Mouse (Mus musculus) ES-Bruce4 (cell line): ENCODE data around the gene Btbd10. TPM values are rescaled to one million over a fixed set of nuclear protein-coding genes. Genes with fewer than 3 reads are reported as not detected.

Source experiments
- H3K27ac ChIP-seq: 2 replicates; pipeline ENCODE4 v1.5.1; 2012; ENCODE audit warnings: low read length, inconsistent platforms; ENCODE audit not compliant: insufficient read depth
- H3K27me3 ChIP-seq: 2 replicates; pipeline ENCODE4 v1.6.1; 2012; ENCODE audit warnings: mild to moderate bottlenecking, low read length, inconsistent platforms; ENCODE audit not compliant: control insufficient read depth, poor library complexity, insufficient read depth, severe bottlenecking
- H3K36me3 ChIP-seq: 2 replicates; pipeline ENCODE4 v1.6.1; 2012; ENCODE audit warnings: inconsistent platforms, mild to moderate bottlenecking, low read length, moderate library complexity; ENCODE audit not compliant: control insufficient read depth, poor library complexity, insufficient read depth, severe bottlenecking
- H3K4me1 ChIP-seq: one replicate; pipeline ENCODE4 v1.8.1; 2011; ENCODE audit warnings: low read length; ENCODE audit not compliant: control insufficient read depth, insufficient read depth
- H3K4me3 ChIP-seq: 2 replicates; pipeline ENCODE4 v1.5.1; 2011; ENCODE audit warnings: low read depth, mild to moderate bottlenecking, low read length
- H3K9ac ChIP-seq: 2 replicates; pipeline ENCODE4 v1.6.1; 2012; ENCODE audit warnings: low read depth, mild to moderate bottlenecking, inconsistent platforms; ENCODE audit not compliant: poor library complexity, severe bottlenecking
- H3K9me3 ChIP-seq: replicated peaks from 2 replicates; pipeline ENCODE4 v1.6.1; 2012; ENCODE audit warnings: mild to moderate bottlenecking, low read length, inconsistent platforms; ENCODE audit not compliant: control insufficient read depth, poor library complexity, insufficient read depth, severe bottlenecking
- CTCF ChIP-seq: IDR thresholded peaks from one replicate; pipeline ENCODE4 v1.8.1; 2011; ENCODE audit warnings: low read depth, low read length
- EP300 ChIP-seq: IDR thresholded peaks from 2 replicates; pipeline ENCODE4 v1.6.1; 2011; ENCODE audit warnings: low read depth, low read length; ENCODE audit not compliant: insufficient read depth
- POLR2A ChIP-seq: IDR thresholded peaks from one replicate; pipeline ENCODE4 v1.8.1; 2011; ENCODE audit warnings: low read length; ENCODE audit not compliant: insufficient read depth
- polyA plus RNA-seq: library from polyadenylated mRNA; stranded (reverse); fragments of >200 nt; gene quantifications from 2 replicates; pipeline ENCODE4 v1.2.4, GENCODE M21; 2011; ENCODE audit warnings: low read depth; ENCODE audit not compliant: missing spikeins, insufficient read depth, insufficient read length

Btbd10 gene
- polyA plus RNA-seq, 1 experiment, result 31.4 TPM

DNA sequence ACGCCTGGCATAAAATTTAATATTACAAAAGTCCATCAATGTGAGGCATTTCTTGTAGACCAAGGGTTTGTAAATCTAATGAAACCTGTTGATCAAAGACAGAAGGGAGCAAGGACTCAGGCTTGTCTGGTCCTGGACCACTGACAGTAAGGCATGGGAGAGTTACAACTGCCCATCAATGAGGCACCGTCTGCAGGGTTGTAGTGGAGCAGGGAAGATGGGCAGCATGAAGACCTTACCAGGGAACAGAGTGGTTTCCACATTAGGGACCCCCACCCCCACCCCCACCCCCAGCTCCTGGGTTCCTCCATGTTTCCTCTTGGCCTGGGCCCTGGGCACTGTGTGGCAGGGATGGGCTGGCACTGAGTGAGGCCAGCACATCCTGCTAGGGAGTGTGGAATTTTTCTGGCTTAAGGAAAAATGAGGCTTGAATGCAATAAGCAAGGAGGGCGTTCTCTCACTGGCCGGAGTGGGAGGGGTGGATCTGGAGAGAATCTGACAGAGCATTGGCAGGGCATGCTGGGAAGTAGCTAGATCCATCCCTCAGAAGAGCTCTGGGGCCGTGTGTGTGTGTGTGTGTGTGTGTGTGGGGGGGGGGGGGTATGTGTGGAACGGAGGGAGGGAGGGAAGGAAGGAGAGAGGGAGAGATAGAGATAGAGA is 96.7 kb downstream of the Btbd10 start:
- Histone ChIP-seq H3K27ac (no peak overlapping the region), H3K36me3 (no peaks in the 10 kb centered on the region)
- no peak for TF ChIP-seq EP300
- TF ChIP-seq CTCF, result no peak
- no peak for TF ChIP-seq POLR2A

DNA sequence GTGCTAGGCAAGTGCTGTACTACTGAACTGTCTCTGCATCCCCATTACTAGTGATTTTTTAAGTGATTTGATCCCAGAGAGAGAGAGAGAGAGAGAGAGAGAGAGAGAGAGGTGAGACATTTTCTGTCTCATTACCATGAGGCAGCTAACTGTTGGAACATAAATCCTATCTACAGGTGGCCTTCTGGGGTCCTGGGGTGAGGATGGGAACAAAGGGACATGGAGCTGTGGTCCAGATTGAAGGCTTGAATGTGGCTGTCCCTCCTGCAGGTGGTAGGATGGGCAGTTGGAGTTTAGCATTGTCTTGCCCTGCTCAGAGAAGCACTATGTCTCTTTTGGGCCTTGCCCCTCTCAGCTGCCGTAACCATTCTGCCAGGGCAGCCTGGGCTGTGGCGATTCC is 98.2 kb downstream of the Btbd10 start:
- H3K4me3 ChIP-seq, result no peak overlapping the region
- no peak overlapping the region for H3K9ac ChIP-seq
- no peak for TF ChIP-seq CTCF
- TF ChIP-seq EP300, result no peak
- no peak for TF ChIP-seq POLR2A
- no peak overlapping the region for H3K27ac ChIP-seq
- no peaks in the 10 kb centered on the region for H3K27me3 ChIP-seq
- H3K36me3 ChIP-seq, result no peaks in the 10 kb centered on the region
- H3K4me1 ChIP-seq, result no peaks in the 10 kb centered on the region
- no peaks in the 10 kb centered on the region for H3K9me3 ChIP-seq

More for the DNA sequence above, 96.7 kb downstream of the Btbd10 start:
- Histone ChIP-seq H3K9me3 (no peaks in the 10 kb centered on the region), H3K27me3 (no peaks in the 10 kb centered on the region), H3K9ac (no peak overlapping the region), H3K4me1 (no peaks in the 10 kb centered on the region), H3K4me3 (no peak overlapping the region)

DNA sequence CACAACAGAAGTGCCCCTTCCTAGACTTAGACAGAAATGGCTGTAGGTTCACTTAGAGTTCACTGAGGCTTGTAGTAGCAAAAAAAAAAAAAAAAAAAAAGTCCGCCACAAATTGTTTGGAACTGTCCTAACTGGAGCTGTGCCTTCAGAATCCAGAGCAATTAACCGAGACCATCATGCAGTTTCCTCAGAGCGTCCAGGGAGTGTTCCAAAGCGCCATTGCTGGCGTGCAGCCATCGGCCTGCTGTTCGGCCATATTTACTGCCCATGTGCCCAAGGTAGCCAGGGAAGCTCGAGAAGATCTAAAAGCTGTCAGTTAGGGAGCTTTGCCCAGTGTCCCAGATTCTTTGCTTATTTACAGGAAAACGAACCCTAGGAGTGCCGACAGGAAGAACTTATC is 98.6 kb downstream of the Btbd10 start:
- no peaks in the 10 kb centered on the region for H3K27me3 ChIP-seq
- TF ChIP-seq POLR2A (no peak), CTCF (no peak), EP300 (no peak)
- H3K4me3 ChIP-seq, result no peak overlapping the region
- H3K27ac ChIP-seq, result no peak overlapping the region
- H3K36me3 ChIP-seq, result no peaks in the 10 kb centered on the region
- H3K4me1 ChIP-seq, result no peaks in the 10 kb centered on the region
- H3K9ac ChIP-seq, result no peak overlapping the region
- H3K9me3 ChIP-seq, result no peaks in the 10 kb centered on the region

DNA sequence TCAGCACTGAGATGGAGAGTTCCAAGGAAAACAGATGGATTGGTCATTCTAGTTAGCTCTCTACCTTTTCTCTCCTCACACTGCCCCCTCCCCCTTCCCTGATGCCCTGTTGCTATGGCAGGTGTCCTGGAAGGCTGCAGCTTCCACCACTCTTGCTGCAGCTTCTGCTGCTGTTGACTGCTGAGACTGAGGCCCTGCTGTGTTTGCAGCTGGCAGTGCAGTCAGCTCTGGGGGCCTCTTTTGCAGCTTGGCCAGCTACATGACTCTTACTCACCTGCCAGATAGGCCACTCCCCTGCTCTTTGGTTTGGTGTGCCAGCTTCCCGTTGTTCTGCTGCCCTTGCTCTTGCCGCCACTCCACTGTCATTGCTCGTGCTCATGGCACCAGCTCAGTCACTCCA is 99.3 kb downstream of the Btbd10 start:
- Histone ChIP-seq H3K9me3 (no peaks in the 10 kb centered on the region), H3K27ac (no peak overlapping the region), H3K36me3 (no peaks in the 10 kb centered on the region), H3K4me1 (peaks cover 4% of the 10 kb centered on the region), H3K4me3 (no peak overlapping the region), H3K27me3 (no peaks in the 10 kb centered on the region), H3K9ac (no peak overlapping the region)
- TF ChIP-seq EP300 (no peak), POLR2A (no peak), CTCF (no peak)

DNA sequence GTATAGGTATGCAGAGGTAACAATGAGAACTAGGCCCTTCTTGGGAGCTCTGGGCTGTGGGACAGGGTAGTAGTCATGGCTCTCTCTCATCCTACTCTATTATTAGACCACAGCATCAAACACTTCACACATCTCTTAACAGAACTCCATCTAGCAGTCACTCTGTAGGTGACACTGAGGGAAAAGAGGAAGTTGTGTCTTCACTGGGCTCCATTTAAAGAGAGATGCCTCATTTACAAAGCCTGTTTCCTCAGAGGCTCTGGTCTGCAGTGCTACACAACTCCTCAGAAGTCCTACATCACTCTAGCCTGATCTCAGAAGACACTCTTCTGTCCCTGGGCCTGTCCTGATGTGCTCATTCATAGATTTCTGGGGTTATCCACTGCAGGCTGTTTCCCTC is 100.1 kb downstream of the Btbd10 start:
- peaks cover 9% of the 10 kb centered on the region for H3K4me1 ChIP-seq
- H3K27me3 ChIP-seq, result no peaks in the 10 kb centered on the region
- no peak overlapping the region for H3K9ac ChIP-seq
- no peak overlapping the region for H3K27ac ChIP-seq
- no peaks in the 10 kb centered on the region for H3K9me3 ChIP-seq
- H3K4me3 ChIP-seq, result no peak overlapping the region
- no peaks in the 10 kb centered on the region for H3K36me3 ChIP-seq
- TF ChIP-seq POLR2A, result no peak
- no peak for TF ChIP-seq EP300
- TF ChIP-seq CTCF, result no peak

DNA sequence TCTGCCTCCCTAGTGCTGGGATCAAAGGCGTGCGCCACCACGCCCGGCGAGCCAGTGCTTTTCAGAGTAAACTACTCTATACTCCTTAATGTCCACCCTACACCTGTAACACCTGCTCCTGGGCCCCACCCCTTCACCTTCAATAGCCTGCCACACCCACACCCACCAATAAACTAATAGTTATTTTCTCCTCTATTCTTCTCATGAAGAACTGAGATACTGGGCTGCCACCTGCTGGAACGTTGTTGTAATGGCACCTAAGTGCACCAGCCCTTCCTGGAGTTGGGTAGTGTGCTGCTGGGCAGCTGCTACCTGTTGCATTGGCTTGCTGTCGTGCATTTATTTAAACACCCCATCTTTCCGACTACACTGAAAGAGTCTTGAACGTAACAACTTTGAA is 100.9 kb downstream of the Btbd10 start:
- Histone ChIP-seq H3K27me3 (no peaks in the 10 kb centered on the region), H3K4me1 (peaks cover 11% of the 10 kb centered on the region), H3K9me3 (no peaks in the 10 kb centered on the region), H3K4me3 (no peak overlapping the region), H3K27ac (no peak overlapping the region), H3K36me3 (no peaks in the 10 kb centered on the region), H3K9ac (no peak overlapping the region)
- TF ChIP-seq EP300 (peak; percentile 47; the same call in 1 of the 2 replicates), CTCF (peak; percentile 56), POLR2A (no peak)

Other genes starting within 250 kb of the Btbd10 start
- gene Arntl, start 161.9 kb downstream of the Btbd10 start, polyA plus RNA-seq, result 13.3 and 13.8 TPM in 2 replicates
- gene Pth, start 19.2 kb upstream of the Btbd10 start, polyA plus RNA-seq, result not detected in 2 replicates
- 115 and 117 TPM in 2 replicates for gene Far1, start 144.4 kb upstream of the Btbd10 start, polyA plus RNA-seq